Mouse (Mus musculus) kidney, adult 18-20 months (tissue): ENCODE data around the gene Skil.

Experiments used
- DNase-seq: peaks from one replicate; pipeline ENCODE4 v3.0.0; 2021

Skil gene

DNA sequence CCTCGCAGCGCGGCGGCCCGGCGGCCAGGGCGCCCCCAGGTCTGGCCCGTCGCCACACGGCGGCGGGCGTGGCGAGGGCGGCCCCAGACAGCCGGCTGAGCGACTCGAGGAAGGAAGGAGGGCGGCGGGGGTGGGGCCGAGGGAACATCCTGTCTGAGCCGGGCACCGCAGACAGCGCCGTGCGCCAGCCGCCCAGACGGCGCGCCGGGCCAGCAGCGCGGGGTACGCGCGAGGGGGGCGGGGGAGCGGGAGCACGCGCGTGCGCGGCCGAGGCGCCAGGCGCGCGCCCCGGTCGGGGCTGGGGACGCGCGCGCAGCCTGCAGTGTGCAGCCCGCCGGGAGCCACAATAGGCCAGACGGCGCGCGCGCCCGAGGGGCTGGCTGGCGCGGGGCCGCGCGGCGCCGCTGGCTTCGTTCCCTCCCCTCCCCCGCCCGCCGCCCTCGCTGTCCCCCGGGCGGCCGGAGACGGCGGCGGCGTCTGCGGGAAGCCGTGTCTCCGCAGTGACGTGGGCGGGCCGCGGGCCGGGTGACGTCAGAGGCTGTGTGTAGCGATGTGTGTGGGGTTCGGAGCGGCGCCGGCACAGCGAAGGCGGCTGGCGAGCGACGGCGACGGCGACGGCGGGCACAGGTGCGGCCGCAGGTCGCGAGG lies at the start of gene Skil:
Gene Skil (plus strand): TSS at position 528 of the 648 bp plus-strand sequence.
- peak; percentile 97 for DNase-seq

DNA sequence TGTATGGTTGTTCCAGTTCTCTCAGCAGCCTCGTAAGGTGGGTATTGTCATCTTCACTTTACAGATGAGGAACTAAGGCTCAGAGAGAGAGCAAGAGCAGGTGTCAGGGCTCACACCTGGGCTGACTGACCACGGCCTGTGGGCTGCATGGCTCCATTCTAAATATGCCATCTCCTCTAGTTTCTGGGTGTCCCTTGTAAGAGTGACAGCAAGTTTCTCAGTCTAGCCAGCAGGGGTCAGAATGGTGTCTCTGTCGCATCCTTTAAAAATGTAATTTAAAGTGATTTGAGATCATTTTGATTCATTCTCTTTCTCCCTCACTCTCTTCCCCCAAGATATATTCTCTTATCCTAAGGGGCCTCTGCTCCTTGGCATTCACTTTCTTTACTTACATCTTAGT lies 47.6 kb upstream of the Skil start:
- no peak for DNase-seq

DNA sequence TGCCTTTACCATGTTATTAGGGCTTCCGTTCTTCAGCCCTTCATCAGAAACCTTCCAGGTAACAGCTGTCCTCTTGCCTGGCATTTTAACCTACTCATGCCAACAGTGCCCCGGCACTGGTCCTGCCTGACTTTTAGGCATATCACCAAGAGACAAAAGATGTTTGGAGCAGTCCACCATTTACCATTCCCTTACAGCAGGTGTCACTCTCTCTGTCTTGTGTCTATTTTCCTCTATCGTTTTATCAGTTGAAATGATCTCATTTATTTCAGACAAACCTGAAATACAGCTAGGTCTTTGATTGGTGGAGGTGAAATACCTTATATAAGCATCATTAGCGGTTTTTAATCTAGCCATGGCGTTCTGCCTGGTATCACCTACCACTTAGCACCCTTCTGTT lies 45.8 kb upstream of the Skil start:
- no peak for DNase-seq

DNA sequence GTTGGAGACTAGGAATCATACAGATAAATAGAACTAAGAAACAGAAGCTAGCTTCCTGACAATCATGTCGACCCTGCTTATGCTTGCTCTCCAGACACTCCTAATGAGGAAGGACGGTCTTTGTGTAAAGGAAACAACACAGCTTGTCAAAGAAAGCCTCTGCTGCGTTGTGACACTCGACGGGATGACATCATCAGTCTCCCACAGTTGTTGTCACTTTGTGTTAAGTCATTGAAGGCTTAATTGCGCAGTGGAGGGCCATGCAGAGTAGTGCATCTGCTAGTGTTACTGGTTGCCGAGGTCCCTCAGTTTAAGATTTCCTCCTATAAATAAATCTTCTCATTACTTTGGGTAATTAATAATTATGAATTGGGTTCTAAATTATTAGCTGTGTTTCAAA lies 44.5 kb upstream of the Skil start:
- DNase-seq, result no peak

DNA sequence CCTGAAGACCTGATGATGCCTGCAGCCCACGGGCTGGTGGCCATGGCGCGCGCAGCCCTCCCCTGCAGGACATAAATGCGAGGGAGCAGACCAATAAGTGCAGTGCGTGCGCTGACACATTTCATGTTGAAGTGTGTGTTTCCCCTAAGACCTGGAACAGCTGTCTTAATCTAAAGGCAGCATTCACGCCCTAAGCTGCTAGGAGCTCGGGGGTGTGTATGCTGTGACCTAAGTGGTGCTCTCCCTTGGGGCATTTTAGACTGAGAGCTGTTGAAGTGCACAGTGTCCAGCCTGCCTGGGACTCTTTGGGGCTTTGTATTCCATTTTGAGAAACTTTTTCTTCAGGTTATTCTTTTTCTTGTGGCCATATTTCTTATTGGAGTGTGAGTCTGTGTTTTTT lies 43.1 kb upstream of the Skil start:
- DNase-seq, result no peak

DNA sequence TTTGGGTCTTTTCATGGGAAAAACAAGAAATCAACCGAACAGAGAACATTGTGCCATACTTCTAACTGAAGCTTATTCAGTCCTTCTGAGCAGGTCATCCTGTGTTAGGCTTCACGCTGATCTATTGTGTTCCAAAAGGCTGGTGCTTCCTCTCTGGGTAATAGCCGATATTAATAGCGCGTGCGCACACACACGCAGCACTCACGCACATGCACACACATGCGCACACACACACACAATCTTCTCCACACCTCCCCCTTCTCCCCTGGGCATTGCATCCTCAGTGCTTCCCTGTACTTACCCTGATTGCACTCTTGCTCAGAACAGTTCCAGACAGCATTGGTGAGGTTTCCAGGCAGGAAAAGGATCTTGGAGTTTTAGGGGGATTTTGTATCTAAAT lies 41.7 kb upstream of the Skil start:
- DNase-seq, result no peak

DNA sequence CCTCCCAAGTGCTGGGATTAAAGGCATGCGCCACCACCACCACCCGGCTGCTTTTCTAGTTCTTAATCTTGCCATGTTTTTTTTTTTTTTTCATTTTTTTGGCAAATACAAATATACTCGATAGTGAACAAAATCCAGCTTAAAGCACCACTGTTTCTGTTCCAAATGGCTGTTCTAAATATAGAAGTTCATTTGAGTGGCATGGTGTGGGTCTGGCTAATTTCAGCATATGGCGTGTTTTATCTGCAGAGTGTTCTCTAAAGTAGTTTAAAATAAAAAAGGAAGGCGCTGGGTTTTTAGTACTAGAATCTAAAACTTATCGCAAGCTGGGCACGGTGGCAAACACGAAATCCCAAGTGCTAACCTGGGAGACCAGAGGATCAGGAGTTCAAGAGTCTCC lies 40.0 kb upstream of the Skil start:
- no peak for DNase-seq

DNA sequence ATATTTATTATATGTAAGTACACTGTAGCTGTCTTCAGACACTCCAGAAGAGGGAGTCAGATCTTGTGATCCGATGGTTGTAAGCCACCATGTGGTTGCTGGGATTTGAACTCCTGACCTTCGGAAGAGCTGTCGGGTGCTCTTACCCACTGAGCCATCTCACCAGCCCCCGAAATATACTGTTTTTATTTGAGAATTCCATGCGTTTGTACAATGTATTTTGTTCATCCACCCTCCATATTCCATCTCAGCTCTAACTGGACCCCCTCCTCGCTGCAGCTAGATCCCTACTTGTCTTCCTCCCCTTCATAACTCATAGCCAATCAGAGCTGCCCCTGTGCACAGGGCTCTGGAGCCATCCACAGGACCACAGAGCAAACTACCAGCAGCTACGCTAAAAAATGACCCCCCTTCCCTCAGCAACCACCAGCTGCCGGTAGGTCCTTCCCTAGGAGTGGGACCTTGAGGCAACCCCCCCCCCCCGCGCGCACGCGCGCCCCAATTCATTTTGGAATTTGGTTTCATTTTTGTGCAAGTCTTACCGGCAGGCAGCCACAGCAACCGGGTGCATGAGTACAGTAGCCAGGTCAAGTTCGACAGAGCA lies 38.7 kb upstream of the Skil start:
- DNase-seq, result peak; percentile 40

DNA sequence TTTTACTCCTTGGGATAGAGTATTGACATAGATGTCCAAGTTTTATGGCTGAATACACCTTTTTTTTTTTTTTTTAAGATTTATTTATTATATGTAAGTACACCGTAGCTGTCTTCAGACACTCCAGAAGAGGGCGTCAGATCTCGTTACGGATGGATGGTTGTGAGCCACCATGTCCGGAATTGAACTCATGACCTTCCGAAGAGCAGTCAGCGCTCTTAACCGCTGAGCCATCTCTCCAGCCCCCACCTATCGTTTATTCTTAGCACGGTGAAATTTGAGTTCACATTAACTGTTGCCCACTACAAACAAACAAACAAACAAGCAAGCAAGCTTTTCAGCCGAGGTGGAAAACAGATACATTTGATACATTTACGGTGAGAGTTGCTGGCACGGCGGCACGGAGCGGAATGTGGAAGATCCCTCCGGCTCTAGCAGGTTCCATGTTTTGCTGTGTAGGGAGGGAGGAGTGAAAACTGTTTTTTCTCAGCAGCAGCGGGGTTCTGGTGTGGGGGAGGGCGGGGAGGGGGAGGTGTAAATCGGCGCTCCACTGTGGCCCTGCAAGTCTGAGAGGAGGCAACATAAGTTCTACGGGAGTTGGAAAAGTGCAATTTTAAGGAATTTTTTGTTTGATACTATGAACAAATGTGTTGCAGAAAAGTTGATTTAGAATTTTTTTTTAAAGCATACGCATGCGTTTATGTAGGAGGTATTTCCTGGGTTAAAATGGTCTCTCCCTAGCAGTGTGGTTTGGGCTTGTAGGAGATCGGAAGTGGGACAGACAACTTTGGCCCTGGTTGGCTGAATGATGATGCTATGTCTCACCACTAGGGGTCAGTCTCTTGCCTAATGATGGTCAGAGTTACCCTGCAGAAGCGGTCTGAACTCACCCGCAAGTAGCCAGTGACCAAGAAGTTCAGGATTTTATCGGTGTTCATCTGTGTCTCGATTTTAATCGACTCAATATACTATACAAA lies 37.9 kb upstream of the Skil start:
- peak; percentile 68 for DNase-seq

DNA sequence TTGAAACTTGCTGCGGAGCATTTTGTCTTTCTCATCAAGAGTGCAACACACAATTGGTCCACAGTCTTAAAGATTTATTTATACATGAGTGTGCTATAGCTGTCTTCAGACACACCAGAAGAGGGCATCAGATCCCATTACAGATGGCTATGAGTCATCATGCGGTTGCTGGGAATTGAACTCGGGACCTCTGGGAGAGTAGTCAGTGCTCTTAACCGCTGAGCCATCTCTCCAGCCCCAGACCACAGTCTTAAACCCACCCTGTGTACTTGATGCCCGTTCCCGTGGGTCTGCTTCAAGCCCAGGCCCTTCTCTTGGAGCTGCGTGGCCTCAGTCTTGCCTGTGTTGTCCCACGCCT lies 34.1 kb upstream of the Skil start:
- DNase-seq, result no peak

DNA sequence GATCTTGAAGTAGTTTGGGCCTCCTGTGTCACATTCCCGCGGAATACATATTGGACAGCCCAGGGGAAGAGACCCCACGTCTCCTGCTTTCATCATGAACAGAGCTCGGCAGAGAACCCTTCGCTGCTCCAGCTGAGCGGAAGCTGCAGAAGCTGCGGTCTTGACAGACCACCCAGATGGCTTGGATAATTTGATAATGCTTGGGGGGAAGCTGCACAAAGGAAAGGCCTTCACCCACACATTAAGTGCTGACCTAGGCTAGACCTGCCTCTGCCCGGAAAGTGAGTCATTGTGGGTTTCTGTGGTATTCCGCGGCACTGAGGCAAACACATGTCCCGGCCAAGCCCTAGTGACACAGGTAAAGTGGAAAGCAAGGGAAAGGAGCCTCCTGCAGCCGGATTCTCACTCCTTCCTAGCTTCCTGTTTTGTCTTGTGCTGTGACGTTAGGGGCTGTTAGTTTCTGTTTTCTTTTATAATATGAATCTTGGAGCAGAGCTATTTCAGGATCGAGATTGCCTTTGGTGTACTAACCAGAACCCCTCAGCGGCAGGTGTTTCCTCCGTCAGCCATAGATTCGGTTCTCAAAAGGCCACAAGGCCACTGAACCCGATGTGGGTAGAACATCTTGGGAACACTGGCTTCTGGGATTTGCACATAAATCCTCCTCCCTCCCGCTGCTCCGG lies 33.6 kb upstream of the Skil start:
- no peak for DNase-seq

DNA sequence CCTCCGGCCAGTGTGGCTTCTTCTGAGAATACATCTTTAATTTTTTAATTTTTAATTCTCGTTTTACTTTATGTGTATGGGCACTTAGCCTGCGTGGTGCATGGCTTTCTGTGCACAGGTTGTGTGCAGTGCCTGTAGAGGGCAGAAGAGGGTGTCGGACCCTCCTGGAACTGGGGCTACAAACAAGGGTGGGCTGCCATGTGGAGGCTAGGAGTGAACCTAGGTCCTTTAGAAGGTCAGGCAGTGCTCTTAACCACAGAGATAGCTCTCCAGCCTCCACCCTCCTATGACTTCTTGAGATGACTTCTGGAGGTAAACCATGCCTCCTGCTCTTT lies 33.1 kb upstream of the Skil start:
- DNase-seq, result no peak

DNA sequence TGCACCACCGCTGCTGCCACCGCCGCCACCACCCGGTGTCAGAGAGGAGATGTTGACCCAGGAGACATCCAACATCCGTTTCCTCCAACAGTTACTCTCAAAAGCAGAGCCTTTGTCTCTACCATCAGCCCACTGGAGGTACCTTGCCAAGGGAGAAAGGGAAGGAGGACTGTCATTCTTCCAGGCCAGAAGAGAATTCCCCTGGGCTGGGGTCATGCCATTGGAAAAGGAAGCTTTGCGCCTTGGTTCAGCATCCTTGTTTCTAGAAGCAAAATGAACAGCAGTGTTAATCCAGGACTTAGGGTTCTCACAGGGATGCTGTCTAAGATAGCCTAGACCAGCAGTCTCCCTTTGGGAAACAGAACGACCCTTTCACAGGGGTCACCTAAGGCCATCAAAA lies 32.5 kb upstream of the Skil start:
- no peak for DNase-seq

DNA sequence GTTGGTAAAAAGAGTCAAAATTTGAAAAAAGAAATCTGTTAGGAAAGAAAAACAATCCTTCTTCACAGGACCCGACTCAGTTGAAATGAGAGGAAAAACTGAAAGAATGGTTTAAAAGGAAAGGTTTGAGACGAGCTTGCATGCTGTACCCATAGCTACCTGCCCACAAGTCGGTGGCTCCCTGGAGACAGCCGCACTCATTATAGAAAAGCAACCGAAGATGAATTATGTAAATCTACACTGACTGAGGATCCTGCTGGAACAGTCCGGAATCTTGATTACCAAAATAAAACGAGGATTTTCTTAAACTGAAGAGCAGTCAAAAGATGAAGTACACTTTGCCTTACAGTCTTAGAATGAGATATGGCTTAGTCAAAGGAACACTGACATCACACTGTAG lies 26.4 kb upstream of the Skil start:
- DNase-seq, result no peak

DNA sequence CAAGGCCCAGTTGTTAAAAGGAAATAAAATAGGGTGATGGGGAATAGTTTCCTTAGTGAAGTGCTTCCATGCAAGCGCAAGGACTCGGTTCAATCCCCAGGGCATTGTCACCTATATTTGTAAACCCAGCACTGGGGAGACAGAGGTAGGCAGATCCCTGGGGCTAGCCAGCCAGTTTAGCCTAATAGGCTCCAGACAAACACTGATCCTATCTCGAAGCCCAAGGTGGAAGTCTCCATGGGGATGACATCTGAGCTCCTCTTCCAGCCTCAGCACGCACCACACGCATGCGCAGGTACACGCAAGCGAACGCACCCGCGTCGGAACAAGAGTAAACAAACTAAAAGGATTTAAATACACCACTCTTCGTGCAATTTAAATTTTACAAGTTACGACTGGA lies 23.1 kb upstream of the Skil start:
- no peak for DNase-seq

DNA sequence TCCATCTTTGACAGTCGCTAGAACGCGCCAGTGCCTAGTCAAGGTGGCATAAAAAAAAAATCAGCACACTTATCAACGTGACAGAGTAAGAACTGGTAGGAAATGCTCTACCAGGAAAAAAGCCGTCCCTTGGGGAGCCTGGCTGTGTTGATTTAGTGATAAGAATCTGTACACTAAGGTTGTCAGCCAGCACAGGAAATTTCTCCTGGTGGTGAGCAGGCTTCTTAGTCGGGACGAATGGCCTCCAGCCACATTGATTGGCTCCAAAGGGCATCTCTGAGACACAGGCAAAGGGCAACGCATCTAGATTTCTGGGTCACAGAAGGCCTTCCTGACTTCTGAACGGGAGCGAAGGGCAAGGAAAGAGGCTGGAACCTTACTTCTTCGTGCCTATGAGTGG lies 19.1 kb upstream of the Skil start:
- peak; percentile 59 for DNase-seq

DNA sequence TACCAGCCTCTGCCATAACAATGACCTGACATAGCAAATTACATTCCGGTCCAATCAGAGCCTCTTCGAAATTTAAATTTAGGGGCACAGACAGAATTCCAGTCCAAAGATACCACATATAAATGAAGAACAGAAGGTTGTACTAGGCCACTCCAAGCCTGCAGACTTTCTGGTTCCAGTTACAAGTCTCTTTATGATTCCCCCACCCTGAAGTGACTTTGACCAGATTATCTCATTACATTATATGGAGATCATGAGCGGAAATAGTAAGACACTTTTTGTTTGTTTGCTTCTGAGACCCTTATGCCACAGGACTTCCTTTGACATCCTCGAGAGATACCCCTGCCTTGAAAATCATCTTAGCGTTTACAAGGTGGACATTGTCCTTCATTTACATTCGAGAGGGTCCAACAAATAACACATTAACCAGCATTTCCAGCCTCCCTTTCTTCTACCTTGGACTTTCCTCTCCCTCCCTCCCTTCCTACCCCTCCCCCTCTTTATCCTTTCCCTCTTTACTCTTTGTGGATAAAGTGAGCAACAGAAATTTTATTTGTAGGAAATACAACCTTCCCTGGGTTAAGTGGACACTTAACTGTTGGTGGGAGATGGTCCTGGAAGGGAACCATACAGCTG lies 17.7 kb upstream of the Skil start:
- DNase-seq, result no peak

DNA sequence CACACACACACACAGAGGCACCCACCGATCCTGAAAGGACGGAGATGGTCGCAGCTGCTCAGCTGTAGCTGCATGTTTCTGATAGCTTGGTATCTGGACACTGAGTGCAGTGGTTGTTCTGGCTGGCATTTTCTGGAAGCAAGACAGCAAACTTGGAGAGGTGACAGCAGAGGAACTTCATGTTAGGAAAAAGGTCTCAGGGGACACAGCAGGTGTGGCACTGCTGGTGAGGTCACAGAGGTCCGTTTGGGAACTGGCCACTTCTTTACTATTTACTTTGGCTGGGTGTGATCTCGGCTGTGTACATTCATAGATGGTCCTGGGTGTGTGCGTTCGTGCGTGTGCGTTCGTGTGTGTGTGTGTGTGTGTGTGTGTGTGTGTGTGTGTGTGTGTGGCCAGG lies 15.4 kb upstream of the Skil start:
- DNase-seq, result no peak

DNA sequence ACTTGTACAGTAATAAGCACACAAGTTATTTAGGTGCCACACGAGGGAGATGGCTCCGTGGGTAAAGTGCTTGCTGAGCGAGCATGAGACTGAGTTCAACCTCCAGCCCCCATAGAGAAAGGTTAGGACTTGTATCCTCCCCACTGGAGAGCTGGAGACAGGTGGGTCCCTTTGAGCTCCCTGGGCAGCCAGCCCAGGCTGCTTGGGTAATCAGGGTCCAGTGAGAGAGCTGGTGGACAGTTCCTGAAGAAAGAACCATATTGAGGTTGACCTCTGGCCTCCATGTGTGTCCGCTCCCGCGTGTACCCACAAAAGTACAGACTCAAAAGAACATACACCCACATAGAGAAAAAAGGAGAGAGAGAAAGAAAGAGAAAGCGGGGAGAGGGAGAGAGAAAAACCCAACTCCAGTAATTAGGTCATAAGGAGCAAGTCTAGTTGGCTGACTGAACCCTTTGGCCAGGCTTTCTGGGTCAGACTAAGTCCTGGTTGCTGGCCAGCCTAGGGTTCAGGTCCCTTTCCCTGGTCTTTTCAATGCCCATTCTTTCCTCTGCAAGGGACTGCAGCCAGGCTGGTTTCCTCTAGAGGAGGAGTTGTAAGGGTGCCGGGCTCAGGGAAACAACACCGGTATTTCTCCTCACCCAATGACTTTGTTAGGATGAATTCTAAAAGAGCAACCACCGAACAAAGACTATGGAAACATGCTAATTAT lies 13.9 kb upstream of the Skil start:
- peak; percentile 54 for DNase-seq

DNA sequence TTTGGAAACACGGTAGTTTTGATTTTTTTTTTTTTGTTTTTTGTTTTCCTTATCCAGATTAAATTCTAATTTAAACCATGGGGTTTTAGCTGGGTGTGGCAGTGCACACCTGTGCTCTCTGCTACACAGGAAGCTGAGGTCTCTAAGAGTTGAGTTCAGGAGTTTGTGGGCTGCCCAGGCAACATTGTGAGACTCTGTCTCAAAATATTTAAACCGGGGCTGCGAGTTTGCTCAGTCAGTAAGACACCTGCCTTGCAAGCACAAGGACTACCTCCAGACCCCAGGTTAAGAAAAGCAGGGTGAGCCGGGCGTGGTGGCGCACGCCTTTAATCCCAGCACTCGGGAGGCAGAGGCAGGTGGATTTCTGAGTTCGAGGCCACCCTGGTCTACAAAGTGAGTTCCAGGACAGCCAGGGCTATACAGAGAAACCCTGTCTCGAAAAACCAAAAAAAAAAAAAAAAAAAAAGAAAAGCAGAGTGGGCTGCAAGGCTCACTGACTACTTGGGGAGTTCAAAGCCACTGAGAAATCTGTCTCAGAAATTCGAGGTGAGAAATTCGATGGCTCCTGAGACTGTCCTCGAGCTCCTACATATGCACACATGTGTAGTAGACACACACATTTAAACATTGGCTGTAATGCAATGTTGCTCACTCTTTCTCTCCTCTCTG lies 11.9 kb upstream of the Skil start:
- DNase-seq, result no peak

DNA sequence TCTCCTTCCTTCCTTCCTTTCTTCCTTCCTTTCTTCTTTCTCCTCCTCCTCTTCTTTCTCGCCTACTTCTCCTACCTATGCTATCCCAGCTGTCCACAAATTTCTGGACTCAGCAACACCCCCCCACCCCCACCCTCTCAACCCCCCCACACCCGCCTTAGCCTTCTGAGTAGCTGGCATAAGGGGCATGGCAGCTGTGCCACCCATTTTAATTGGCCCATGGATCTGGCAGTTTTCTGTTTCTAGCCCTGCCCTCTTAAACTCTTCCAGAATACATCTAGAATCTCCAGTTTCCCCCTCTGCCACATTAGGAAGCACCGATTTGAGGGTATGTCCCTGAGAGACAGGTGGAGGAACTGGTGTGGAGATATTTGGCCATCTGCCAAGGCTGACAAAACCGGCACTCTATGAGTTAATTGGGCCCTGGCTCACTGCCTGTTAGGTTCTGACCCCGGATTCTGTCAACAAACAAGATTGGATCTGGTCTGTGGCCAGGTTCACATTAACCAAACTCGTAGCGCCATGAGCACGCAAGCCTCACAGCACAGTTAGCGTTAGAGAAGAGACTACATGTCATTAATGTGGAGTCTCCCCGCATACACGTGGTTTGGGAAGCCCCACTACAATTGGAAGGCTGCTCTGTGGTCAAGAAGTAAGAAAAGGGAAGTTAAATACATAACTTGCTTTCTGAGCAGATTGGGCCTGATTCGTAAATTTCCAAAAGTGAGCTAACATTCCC lies 11.2 kb upstream of the Skil start:
- peak; percentile 76 for DNase-seq
